Comparison of ENCODE assay signal across 8 mouse cellular contexts in the genomic region with DNA sequence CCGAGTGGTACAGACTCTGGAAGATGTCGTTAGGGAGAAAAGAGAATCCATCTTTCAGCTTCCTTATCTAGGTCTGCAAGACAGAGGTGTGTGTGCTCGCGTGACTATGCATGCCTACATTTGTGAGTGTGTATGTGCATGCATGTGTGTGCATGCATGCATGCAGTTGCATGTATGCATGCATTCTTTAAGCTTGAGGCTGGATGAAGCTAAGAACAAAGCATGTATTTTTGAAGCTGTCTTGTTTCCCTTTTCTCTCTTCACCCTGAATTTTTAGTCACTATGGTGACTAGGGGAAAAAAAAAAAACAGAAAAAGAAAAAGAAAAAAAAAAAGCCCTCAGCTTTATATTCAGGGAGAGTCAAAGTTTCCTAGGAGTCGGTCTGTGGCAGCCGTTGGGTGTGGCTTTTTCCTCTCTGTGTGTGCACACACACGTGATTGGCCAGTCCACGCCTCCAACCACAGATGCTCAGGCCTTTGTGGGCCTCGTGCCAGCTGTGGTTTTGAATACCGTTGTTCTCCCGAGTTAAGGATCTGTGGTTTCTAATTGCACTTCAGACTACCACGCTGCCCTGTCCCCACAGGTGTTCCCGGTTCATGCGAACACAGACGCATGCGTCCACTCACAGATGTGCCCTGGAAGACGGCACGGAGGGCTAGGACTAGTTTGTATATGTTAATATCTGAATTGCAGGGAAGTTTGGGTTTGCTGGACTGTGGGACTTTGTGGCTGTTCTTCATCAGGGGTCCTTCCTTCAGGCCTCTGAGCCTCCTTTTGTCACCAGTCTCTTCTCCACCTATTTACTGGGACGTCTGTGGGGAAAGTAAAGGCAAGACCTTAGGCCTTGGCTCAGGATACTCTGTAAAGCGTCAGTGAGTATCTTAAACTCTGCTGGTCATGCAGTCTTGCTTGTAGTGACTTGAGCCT.
DNase-seq lines count a peak whose midpoint lies in the region; ATAC-seq and TF ChIP-seq lines count a peak whose summit lies in the region.

No protein-coding gene starts in this region.

- TF ChIP-seq CTCF in thymus, adult 2 months (IDR thresholded peaks at IDR 0.05; ENCODE audit: borderline replicate concordance, control insufficient read depth, extremely low read depth, insufficient read depth, low read length, poor library complexity), result no peak

- peak; percentile 13 for DNase-seq in thymus, adult 2 months
- DNase-seq in thymus, postnatal 10 days (ENCODE audit: low spot score in 2 of 2), result no peak
- DNase-seq in large intestine, adult 2 months (ENCODE audit: low read depth, low spot score), result peak; percentile 98
- DNase-seq in spleen, postnatal 10 days (ENCODE audit: low spot score in 2 of 2), result peak; percentile 12 to 47
- no peak for DNase-seq in cerebellum, postnatal 36 days

- 9% methylated on average over 20 of the region's 20 CpGs for WGBS in thymus, adult 2 months
- WGBS in heart, embryonic 13.5 days, result 52% methylated on average over 20 of the region's 20 CpGs
- WGBS in large intestine, adult 2 months, result 13% methylated on average over 20 of the region's 20 CpGs

- no peak overlapping the region for H3K4me2 ChIP-seq in heart, embryonic 13.5 days

- H3K4me3 ChIP-seq in thymus, adult 2 months (ENCODE audit: control insufficient read depth, insufficient read depth, low read length), result no peak overlapping the region
- no peak overlapping the region for H3K4me3 ChIP-seq in heart, embryonic 13.5 days

- ATAC-seq in common myeloid progenitor, adult 5-6 weeks (replicated peaks; ENCODE audit: low read depth, poor library complexity, severe bottlenecking), result peak; percentile 80
- ATAC-seq in heart, embryonic 13.5 days (ENCODE audit: extremely low read depth, insufficient number of reproducible peaks, low FRiP score, low TSS enrichment), result no peak
- peak; percentile 75 for ATAC-seq in megakaryocyte-erythroid progenitor cell, adult 5-6 weeks (replicated peaks; ENCODE audit: low FRiP score, low TSS enrichment, poor library complexity, severe bottlenecking)

- H3K4me1 ChIP-seq in thymus, adult 2 months (replicated peaks; ENCODE audit: control insufficient read depth, insufficient read depth, low read length), result peaks cover 32% of the 10 kb centered on the region
- H3K4me1 ChIP-seq in heart, embryonic 13.5 days, result peaks cover 31% of the 10 kb centered on the region

- no peak overlapping the region for H3K9ac ChIP-seq in heart, embryonic 13.5 days

- no peaks in the 10 kb centered on the region for H3K36me3 ChIP-seq in thymus, adult 2 months (ENCODE audit: control insufficient read depth, insufficient read depth, low read length)
- no peaks in the 10 kb centered on the region for H3K36me3 ChIP-seq in heart, embryonic 13.5 days

- no peak for TF ChIP-seq POLR2A in thymus, adult 2 months (IDR thresholded peaks at IDR 0.05; ENCODE audit: control insufficient read depth, extremely low read depth, insufficient read depth, low read length, poor library complexity)

- H3K27ac ChIP-seq in thymus, adult 2 months (ENCODE audit: control insufficient read depth, insufficient read depth, low read length), result no peak overlapping the region
- H3K27ac ChIP-seq in heart, embryonic 13.5 days (replicated peaks), result peak overlapping the region; percentile 46; the same call in 1 of the 2 replicates

- no peaks in the 10 kb centered on the region for H3K9me3 ChIP-seq in heart, embryonic 13.5 days

- H3K27me3 ChIP-seq in thymus, adult 2 months (ENCODE audit: control insufficient read depth, insufficient read depth, low read length), result no peaks in the 10 kb centered on the region
- H3K27me3 ChIP-seq in heart, embryonic 13.5 days (replicated peaks), result no peaks in the 10 kb centered on the region; the same call in 1 of the 2 replicates

Comparison
In these comparisons a context has a peak if more than half of its experiments do, and no peak if none do; other contexts are left out.
1. DNase-seq: peak in thymus, adult 2 months (single experiment), large intestine, adult 2 months (single experiment) and spleen, postnatal 10 days (2 of 2); none in thymus, postnatal 10 days (0 of 2) and cerebellum, postnatal 36 days (0 of 2).